Mouse (Mus musculus): ENCODE results near the gene Lexm. TPM values are rescaled to one million over a fixed set of nuclear protein-coding genes. Genes with fewer than 3 reads are reported as not detected.
A peak's percentile ranks its signal among the peaks of the same experiment; 100 is the strongest.

Gene Lexm
- total RNA-seq, 2 experiments from 2014 or later = not detected

GRCm38 (mm10) chr4:106624271-106624670, 7.2 kb upstream of the Lexm start:
- no peak for DNase-seq

- no peak for DNase-seq
Observed at GRCm38 (mm10) chr4:106622712-106623111, 5.7 kb upstream of the Lexm start.

GRCm38 (mm10) chr4:106622030-106622493, 5.0 kb upstream of the Lexm start, which contains the start of gene Ttc22:
TSS of gene Ttc22 (plus strand) at chr4:106622432.
- DNase-seq = no peak

- DNase-seq = no peak
Observed at GRCm38 (mm10) chr4:106621428-106621827, 4.4 kb upstream of the Lexm start.

- no peak for DNase-seq
Observed at GRCm38 (mm10) chr4:106618898-106619297, 1.9 kb upstream of the Lexm start.

- no peak for DNase-seq
Observed at GRCm38 (mm10) chr4:106615637-106616036, 1.4 kb downstream of the Lexm start.

GRCm38 (mm10) chr4:106614881-106615280, 2.2 kb downstream of the Lexm start:
- no peak for DNase-seq

- peak; percentile 38 for DNase-seq
Observed at GRCm38 (mm10) chr4:106614180-106614797, 2.8 kb downstream of the Lexm start.

GRCm38 (mm10) chr4:106613560-106613959, 3.5 kb downstream of the Lexm start:
- no peak for DNase-seq

- DNase-seq = no peak
Observed at GRCm38 (mm10) chr4:106613105-106613504, 3.9 kb downstream of the Lexm start.

- DNase-seq = no peak
Observed at GRCm38 (mm10) chr4:106607905-106608304, 9.1 kb downstream of the Lexm start.

GRCm38 (mm10) chr4:106606639-106607554, 10.1 kb downstream of the Lexm start:
- DNase-seq = no peak

- no peak for DNase-seq
Observed at GRCm38 (mm10) chr4:106600770-106601169, 16.3 kb downstream of the Lexm start.

GRCm38 (mm10) chr4:106599415-106599814, 17.6 kb downstream of the Lexm start:
- DNase-seq = no peak

GRCm38 (mm10) chr4:106597741-106598140, 19.3 kb downstream of the Lexm start:
- DNase-seq = no peak

- no peak for DNase-seq
Observed at GRCm38 (mm10) chr4:106597055-106597454, 20.0 kb downstream of the Lexm start.

- no peak for DNase-seq
Observed at GRCm38 (mm10) chr4:106596200-106596599, 20.8 kb downstream of the Lexm start.

GRCm38 (mm10) chr4:106593636-106594035, 23.4 kb downstream of the Lexm start:
- no peak for DNase-seq

- no peak for DNase-seq
Observed at GRCm38 (mm10) chr4:106590871-106591270, 26.2 kb downstream of the Lexm start.

- no peak for DNase-seq
Observed at GRCm38 (mm10) chr4:106590142-106590541, 26.9 kb downstream of the Lexm start.

- no peak for DNase-seq
Observed at GRCm38 (mm10) chr4:106587075-106587474, 30.0 kb downstream of the Lexm start.

GRCm38 (mm10) chr4:106584665-106585064, 32.4 kb downstream of the Lexm start:
- DNase-seq = no peak

- no peak for DNase-seq
Observed at GRCm38 (mm10) chr4:106582428-106583153, 34.5 kb downstream of the Lexm start.
